Mouse (Mus musculus) testis, adult 2 months (tissue): ENCODE data around the gene Gm525. TPM values are rescaled to one million over a fixed set of nuclear protein-coding genes. Genes with fewer than 3 reads are reported as not detected.

ENCODE experiments used
- H3K27ac ChIP-seq: fragments of 200-500 bp; 2 replicates; pipeline ENCODE4 v1.5.1; 2012; ENCODE audit warnings: low read depth, low read length; ENCODE audit not compliant: control insufficient read depth, insufficient read depth
- H3K27me3 ChIP-seq: fragments of 200-500 bp; 2 replicates; pipeline ENCODE4 v1.6.1; 2012; ENCODE audit warnings: mild to moderate bottlenecking, low read length, moderate library complexity; ENCODE audit not compliant: control insufficient read depth, insufficient read depth
- H3K36me3 ChIP-seq: fragments of 200-500 bp; 2 replicates; pipeline ENCODE4 v1.6.1; 2012; ENCODE audit warnings: mild to moderate bottlenecking, low read length; ENCODE audit not compliant: control insufficient read depth, insufficient read depth
- H3K4me1 ChIP-seq: fragments of 200-500 bp; 2 replicates; pipeline ENCODE4 v1.6.1; 2012; ENCODE audit warnings: low read length; ENCODE audit not compliant: control insufficient read depth, insufficient read depth
- H3K4me3 ChIP-seq: fragments of 200-500 bp; 2 replicates; pipeline ENCODE4 v1.5.1; 2012; ENCODE audit warnings: low read depth, mild to moderate bottlenecking, low read length, moderate library complexity, mixed read lengths; ENCODE audit not compliant: control insufficient read depth
- CTCF ChIP-seq: fragments of 200-500 bp; IDR thresholded peaks from 2 replicates; pipeline ENCODE4 v1.5.1; 2012; ENCODE audit warnings: low read depth, mild to moderate bottlenecking, inconsistent platforms, low read length, moderate library complexity; ENCODE audit not compliant: control insufficient read depth, insufficient read depth, insufficient replicate concordance
- POLR2A ChIP-seq: fragments of 200-500 bp; IDR thresholded peaks from 2 replicates; pipeline ENCODE4 v1.6.1; 2012; ENCODE audit warnings: low read depth, mild to moderate bottlenecking, inconsistent platforms, low read length, moderate library complexity; ENCODE audit not compliant: control insufficient read depth
- polyA plus RNA-seq: library from polyadenylated mRNA; depleted of rRNA; stranded (reverse); fragments of >200 nt; gene quantifications from 2 replicates; pipeline ENCODE4 v1.2.3, GENCODE M21; 2012

Gene Gm525
- polyA plus RNA-seq, 1 experiment = 17.4 TPM

DNA sequence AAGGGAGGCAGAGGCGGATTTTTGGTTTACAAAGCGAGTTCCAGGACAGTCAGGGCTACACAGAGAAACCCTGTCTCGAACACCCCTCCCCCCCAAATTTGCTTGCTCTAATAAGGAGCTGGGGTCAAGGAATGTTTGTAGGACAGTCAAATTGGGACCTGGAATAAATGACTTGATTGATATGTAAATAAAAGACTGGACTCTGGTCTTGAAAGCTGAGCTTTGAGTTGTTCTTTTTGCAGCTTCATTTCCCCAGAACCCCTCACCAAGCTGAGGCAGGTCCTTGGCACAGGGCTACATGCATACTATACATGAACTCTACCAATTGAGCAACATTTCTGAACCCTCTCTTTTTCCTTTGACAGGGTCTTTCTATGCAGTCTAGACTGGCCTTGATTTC is 27.6 kb upstream of the Gm525 start:
- Histone ChIP-seq H3K4me1 (no peaks in the 10 kb centered on the region), H3K27ac (no peak overlapping the region), H3K4me3 (no peak overlapping the region), H3K27me3 (no peaks in the 10 kb centered on the region), H3K36me3 (peaks cover 3% of the 10 kb centered on the region; the same call in 1 of the 2 replicates)
- TF ChIP-seq POLR2A = no peak
- TF ChIP-seq CTCF = no peak

DNA sequence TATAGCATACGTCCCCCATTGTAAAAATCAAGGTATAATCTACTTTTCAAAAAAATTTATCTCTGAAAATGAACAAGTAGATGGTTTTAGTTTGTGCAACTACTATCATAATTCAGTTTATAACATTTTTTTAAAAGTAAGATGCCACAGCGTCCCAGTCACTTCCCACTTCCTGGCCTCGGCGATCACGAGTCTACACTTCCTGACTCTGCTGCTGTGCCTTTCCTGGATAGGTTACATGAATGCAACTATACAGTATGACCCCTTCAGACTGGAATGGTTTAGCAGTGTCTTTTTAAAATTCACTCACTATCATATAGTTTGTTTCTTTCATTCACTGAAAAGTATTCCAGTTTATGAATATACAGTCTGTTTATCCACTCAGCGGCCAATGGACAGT is 21.9 kb upstream of the Gm525 start:
- H3K27me3 ChIP-seq = no peaks in the 10 kb centered on the region
- H3K4me1 ChIP-seq = no peaks in the 10 kb centered on the region
- TF ChIP-seq CTCF (no peak), POLR2A (no peak)
- no peak overlapping the region for H3K4me3 ChIP-seq
- H3K27ac ChIP-seq = no peak overlapping the region
- H3K36me3 ChIP-seq = peaks cover 2% of the 10 kb centered on the region; the same call in 1 of the 2 replicates

DNA sequence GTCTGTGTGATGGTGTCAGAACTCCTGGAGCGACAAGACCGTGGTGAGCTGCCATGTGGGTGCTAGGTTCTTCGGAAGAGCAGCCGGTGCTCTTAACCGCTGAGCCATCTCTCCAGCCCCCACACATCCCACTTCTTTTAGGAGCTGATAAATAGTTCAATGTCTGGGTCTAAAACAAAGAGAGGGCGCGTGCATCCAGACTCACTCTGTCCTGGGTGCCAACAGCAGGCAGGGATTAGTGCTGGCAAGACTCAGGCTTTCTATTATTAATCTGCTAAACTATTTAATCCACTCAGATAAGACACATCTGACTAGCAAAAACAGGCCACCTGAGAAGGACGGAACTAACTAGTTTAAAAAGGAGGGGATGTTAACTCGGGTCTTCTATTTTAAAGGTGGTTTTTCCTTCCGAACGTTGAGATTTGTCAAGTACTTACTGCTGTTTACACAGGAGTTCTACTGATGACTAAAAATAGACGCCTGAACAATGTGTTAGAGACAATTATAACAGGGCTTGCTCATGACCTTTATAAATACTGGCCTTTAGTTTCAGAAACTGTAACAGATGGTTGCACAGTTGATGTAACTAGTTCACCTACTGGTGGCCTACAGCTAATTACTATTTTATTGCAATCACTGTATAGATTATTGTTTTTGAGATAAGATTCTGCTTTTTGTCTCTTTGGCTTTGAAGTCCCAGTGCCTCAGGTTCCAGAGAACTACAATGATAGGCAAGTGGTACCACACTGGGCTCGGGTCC is 17.5 kb upstream of the Gm525 start:
- H3K4me3 ChIP-seq = no peak overlapping the region
- H3K4me1 ChIP-seq = peaks cover 10% of the 10 kb centered on the region
- H3K27me3 ChIP-seq = no peaks in the 10 kb centered on the region
- TF ChIP-seq CTCF = no peak
- no peak for TF ChIP-seq POLR2A
- no peak overlapping the region for H3K27ac ChIP-seq
- no peaks in the 10 kb centered on the region; the same call in 1 of the 2 replicates for H3K36me3 ChIP-seq

DNA sequence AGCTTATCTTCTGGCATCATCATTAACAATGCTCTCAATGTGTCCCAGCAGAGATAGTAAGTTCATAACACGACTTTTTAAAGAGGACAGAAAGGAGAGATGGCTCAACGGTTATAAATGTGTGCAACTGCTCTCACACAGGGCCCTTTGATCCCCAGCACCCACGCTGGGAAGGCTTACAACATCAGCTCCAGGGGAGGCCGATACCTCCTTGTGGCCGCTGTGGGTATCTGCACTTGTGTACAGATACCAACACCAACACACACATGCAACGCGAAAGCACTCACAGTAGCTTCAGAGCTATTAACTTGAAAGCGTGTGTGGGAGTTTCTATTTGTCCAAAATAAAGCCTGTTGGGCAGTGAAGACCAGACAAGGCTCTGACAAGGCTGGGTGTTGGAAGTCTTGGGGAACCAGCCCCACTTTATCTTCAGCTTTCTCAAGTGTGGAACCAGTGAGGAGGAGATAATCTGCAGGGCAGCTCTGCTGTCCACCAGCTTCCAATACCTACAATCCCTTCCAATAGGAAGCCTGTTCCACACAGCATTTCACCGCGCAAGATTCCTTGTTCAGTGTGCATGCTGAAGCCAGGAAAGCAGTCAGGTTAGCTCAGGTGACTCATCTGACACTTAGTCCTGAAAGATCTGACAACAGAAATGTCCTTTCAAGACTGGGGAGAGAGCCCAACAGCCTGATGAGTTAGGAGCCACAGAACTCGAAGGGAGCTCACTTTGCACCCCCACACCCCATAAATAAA is 14.9 kb upstream of the Gm525 start:
- Histone ChIP-seq H3K4me3 (peak overlapping the region; percentile 7; the same call in 1 of the 2 replicates), H3K27me3 (no peaks in the 10 kb centered on the region), H3K36me3 (no peaks in the 10 kb centered on the region; the same call in 1 of the 2 replicates), H3K4me1 (peaks cover 12% of the 10 kb centered on the region), H3K27ac (no peak overlapping the region)
- TF ChIP-seq POLR2A = no peak
- peak; percentile 29; the same call in 1 of the 2 replicates for TF ChIP-seq CTCF

DNA sequence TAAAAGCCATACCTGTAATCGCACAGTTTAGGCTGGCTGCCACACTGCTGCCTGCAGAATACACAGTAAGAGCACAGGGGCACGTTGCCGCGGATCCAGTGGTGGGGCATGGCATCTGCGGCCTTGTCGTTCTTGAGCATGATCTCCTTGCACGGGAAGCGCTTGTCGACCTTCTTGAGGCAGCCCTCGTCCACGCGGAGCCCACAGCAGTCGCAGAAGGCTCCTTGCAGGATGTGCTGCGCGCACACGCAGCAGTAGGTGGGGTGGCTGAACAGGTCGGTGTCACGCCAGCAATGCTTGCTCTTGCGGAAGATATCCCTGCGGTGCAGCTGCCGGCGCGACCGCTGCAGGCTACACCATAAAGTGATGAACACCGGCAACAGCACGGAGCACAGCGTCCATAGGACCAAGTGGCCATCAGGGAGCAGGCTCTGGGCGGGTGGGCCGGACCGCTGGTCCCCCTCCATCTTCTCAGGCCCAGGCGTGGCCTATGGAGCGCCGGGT is 13.7 kb upstream of the Gm525 start:
- TF ChIP-seq POLR2A = no peak
- no peak for TF ChIP-seq CTCF
- no peaks in the 10 kb centered on the region for H3K27me3 ChIP-seq
- H3K27ac ChIP-seq = peak overlapping the region; percentile 83
- H3K4me3 ChIP-seq = peak overlapping the region; percentile 85
- H3K36me3 ChIP-seq = no peaks in the 10 kb centered on the region
- H3K4me1 ChIP-seq = peaks cover 12% of the 10 kb centered on the region

DNA sequence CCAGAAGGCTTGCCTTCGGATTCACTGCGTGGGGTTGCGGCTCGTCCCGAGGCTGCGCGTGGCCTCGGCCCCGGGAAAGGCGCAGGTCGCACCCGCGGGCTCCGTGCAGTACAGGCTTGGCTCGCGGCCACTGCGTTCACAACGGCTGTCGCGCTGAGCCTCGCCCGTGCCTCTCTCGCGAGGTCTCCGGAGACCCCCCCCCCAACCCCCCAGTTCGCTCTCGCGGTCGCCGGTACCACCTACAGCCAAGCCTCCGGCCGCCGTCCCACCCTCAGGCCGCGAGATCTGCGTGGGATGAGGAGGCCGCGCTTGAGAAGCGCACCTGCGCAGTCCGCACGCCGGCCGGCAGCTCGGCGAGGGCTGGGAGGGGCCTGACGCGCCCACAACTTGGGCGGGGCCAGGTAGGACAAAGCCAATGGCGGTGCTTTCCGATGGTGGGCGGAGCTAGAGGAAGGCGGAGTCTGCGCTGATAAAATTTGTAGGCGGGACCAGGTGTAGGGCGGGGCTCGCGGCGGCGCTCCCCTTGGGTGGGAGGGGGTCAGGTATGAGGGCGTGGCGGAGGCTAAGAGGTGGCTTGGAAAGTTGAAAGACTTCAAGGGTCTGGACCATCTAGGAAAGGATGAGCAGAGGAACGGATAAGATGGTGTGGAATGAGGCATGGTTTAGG is 13.1 kb upstream of the Gm525 start:
- Histone ChIP-seq H3K27ac (peak overlapping the region; percentile 83), H3K4me1 (peaks cover 12% of the 10 kb centered on the region), H3K27me3 (no peaks in the 10 kb centered on the region), H3K4me3 (peak overlapping the region; percentile 85), H3K36me3 (no peaks in the 10 kb centered on the region)
- no peak for TF ChIP-seq CTCF
- TF ChIP-seq POLR2A = peak; percentile 75

DNA sequence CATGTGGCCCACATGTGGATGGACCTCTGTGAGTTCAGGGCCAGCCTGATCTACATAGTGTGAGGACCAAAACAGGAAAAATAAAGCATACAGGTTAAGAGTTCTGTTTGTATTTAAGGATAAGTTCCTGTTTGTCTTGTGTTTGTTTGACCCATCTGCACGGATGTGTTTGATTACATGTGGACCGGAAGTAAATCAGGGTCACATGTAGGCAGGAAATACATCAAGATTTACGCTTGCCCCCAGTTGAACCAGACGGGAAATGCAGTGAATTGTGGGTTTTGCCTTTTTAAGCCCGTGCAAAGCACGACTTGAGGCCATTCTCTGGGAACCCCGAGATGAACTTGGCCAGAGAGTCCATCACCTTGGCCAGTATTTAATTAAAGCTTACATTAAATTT is 12.3 kb upstream of the Gm525 start:
- Histone ChIP-seq H3K4me3 (peak overlapping the region; percentile 70), H3K36me3 (no peaks in the 10 kb centered on the region), H3K27ac (no peak overlapping the region; the same call in 1 of the 2 replicates), H3K4me1 (peaks cover 12% of the 10 kb centered on the region), H3K27me3 (no peaks in the 10 kb centered on the region)
- TF ChIP-seq CTCF (no peak), POLR2A (no peak)
